Mouse (Mus musculus): ENCODE results near the gene Tpx2.

DNA sequence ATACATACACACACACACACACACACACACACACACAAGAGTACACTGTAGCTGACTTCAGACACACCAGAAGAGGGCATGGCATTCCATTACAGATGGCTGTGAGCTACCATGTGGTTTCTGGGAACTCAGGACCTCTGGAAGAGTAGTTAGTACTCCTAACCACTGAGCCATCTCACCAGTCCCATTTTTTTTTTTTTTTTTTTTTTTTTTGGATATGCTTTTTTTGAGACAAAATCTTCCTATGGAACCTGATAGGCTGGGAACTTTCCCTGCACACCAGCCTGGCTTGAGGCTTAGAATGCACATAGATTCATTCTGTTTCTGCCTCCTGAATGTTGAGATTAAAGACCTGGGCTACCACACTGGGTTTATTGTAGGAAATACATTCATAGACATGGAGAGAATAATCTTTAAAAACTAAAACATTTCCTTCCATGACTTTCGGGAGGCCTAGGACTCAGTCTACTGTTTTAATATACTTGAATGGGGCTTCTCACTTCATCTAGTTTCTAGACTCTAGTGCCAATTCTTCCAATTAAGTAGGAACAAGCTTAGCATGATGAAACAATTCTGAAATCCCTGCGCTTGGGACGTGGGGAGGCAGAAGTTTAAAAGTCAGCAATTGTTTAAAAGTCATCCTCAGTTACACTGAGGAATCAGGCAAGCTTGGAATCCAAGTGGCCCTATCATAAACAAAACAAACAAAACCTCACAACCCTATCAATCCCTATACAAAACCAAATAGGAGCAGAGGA, 528 bp upstream of the Tpx2 start:
- TF ChIP-seq CTCF (IDR thresholded peaks at IDR 0.05; ENCODE audit: extremely low read depth, insufficient read length, insufficient replicate concordance, low read depth, low read length): no peak
- TF ChIP-seq POLR2A (IDR thresholded peaks at IDR 0.05; ENCODE audit: low read depth, low read length): no peak
